Mouse (Mus musculus): ENCODE results near the gene Esr1. TPM values are rescaled to one million over a fixed set of nuclear protein-coding genes. Genes with fewer than 3 reads are reported as not detected.

Gene Esr1
- polyA plus RNA-seq, 1 experiment from 2014 or later, result 0.34 TPM

DNA sequence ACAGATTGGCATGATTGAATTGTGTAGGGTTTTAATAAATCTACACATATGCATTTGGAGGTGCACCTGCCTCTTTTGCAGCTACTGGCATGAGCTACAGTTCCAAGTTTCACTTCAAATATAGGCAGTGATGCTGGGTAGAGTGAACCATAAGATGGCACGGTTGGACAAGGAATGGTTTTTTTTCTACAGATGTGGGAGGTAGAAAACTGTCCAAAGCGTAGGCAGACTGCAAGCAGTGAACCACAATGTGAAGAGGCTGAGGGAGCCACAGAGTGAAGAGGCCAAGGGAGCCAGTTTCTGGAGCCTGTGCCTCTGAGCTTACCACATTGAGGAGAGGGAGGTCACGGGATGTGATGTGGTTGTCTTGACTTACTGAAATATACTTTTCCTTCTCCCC is 238.5 kb downstream of the Esr1 start:
- DNase-seq (ENCODE audit: low spot score) (no peak), ATAC-seq (replicated peaks; ENCODE audit: low FRiP score, low TSS enrichment, low read depth) (no peak)
- 85% methylated on average over 3 of the region's 3 CpGs for WGBS
- H3K9ac ChIP-seq (ENCODE audit: low read length), result no peak overlapping the region
- no peak overlapping the region for H3K27ac ChIP-seq (ENCODE audit: low read depth)
- no peak overlapping the region for H3K4me3 ChIP-seq (ENCODE audit: low read depth, low read length)
- no peaks in the 10 kb centered on the region for H3K36me3 ChIP-seq (ENCODE audit: control insufficient read depth, insufficient read depth, low read length)
- H3K27me3 ChIP-seq (replicated peaks; ENCODE audit: control insufficient read depth, insufficient read depth, low read length), result no peaks in the 10 kb centered on the region
- no peak overlapping the region for H3K4me2 ChIP-seq (ENCODE audit: low read length)
- no peaks in the 10 kb centered on the region for H3K4me1 ChIP-seq (replicated peaks; ENCODE audit: control insufficient read depth, insufficient read depth, low read length)
- H3K9me3 ChIP-seq (ENCODE audit: control insufficient read depth, low read length), result no peaks in the 10 kb centered on the region

DNA sequence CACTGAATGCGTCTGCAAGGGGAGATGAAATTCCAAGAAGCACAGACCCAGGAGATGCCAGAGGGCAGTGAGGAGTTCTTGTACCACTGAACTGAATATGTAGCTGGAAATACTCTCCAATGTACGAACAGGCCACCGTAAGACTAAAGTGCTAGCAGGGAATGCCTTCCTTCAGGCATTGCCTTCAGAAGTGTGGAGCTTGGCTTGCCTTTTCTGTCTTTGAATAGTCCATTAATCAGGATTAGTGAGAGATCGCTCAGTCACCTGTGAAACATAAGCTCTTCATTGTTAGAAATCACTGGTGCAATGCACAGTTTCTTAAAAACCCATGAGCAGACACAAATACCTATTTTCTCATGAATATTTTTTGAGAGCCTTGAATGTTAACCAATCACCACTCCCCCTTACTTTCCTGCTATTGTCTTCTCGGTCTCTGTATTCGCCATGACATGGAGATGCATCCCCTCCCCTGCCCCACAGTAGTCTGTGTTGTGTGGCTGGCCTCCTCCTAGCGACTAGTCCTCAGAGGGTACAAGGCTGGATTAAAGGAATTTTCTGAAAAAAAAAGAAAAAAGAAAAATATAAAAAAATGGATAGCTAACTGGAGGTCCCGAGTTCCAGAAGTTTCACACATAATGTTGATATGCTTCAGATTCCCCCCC is 263.8 kb downstream of the Esr1 start:
- H3K27me3 ChIP-seq (replicated peaks; ENCODE audit: control insufficient read depth, insufficient read depth, low read length), result no peaks in the 10 kb centered on the region
- 85% methylated on average over 8 of the region's 8 CpGs for WGBS

DNA sequence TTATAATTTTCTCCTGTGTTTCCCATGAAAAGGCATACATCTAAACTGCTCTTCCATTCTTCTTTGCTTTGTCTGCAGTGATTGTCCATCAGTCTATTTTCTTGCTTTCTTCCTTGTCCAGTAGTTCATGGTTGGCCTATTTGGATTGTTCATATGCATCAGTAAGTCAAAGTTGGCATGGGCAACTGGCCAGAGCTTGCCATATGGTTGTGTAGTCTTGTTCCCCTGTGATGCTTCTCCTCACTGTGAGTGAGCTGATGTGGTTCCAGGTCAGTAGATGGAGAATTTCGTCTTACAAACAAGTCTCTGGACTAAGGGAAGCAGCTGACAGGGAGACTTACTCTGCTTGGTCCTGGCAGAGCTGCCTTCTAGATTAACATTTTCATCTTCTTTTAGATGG is 270.0 kb downstream of the Esr1 start:
- Histone ChIP-seq H3K36me3 (ENCODE audit: control insufficient read depth, insufficient read depth, low read length) (no peaks in the 10 kb centered on the region), H3K4me3 (ENCODE audit: low read depth, low read length) (no peak overlapping the region), H3K4me1 (replicated peaks; ENCODE audit: control insufficient read depth, insufficient read depth, low read length) (no peaks in the 10 kb centered on the region), H3K4me2 (ENCODE audit: low read length) (no peak overlapping the region), H3K27me3 (replicated peaks; ENCODE audit: control insufficient read depth, insufficient read depth, low read length) (no peaks in the 10 kb centered on the region), H3K9ac (ENCODE audit: low read length) (no peak overlapping the region), H3K27ac (ENCODE audit: low read depth) (no peak overlapping the region), H3K9me3 (ENCODE audit: control insufficient read depth, low read length) (no peaks in the 10 kb centered on the region)
- DNase-seq (ENCODE audit: low spot score) (no peak), ATAC-seq (replicated peaks; ENCODE audit: low FRiP score, low TSS enrichment, low read depth) (no peak)
- 66% methylated on average over 1 of the region's 1 CpGs for WGBS

More for the DNA sequence above, 263.8 kb downstream of the Esr1 start:
- Histone ChIP-seq H3K9ac (ENCODE audit: low read length) (no peak overlapping the region), H3K9me3 (ENCODE audit: control insufficient read depth, low read length) (no peaks in the 10 kb centered on the region), H3K27ac (ENCODE audit: low read depth) (no peak overlapping the region), H3K4me2 (ENCODE audit: low read length) (no peak overlapping the region), H3K36me3 (ENCODE audit: control insufficient read depth, insufficient read depth, low read length) (no peaks in the 10 kb centered on the region), H3K4me1 (replicated peaks; ENCODE audit: control insufficient read depth, insufficient read depth, low read length) (no peaks in the 10 kb centered on the region), H3K4me3 (ENCODE audit: low read depth, low read length) (no peak overlapping the region)
- DNase-seq (ENCODE audit: low spot score) (no peak), ATAC-seq (replicated peaks; ENCODE audit: low FRiP score, low TSS enrichment, low read depth) (no peak)

DNA sequence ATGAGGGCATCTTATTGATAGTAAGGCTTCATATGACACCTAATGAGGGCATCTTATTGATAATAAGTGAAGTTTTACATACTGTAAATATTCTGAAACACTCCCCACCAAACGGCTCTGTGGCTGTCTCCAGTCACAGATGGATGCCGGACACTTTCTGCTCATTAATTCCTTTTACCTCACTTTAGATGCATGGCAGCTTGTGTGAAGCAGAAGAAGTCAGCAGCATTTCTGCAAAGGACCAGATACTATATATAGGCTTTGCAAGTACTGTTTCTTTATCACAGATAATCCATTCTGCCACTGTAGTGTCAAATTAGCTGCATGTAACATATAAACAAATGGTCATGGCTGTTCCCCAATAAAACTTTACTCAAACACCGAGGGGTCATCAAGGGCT is 274.1 kb downstream of the Esr1 start:
- no peak overlapping the region for H3K4me3 ChIP-seq (ENCODE audit: low read depth, low read length)
- H3K4me1 ChIP-seq (replicated peaks; ENCODE audit: control insufficient read depth, insufficient read depth, low read length), result no peaks in the 10 kb centered on the region
- no peak overlapping the region for H3K4me2 ChIP-seq (ENCODE audit: low read length)
- H3K36me3 ChIP-seq (ENCODE audit: control insufficient read depth, insufficient read depth, low read length), result no peaks in the 10 kb centered on the region
- no peaks in the 10 kb centered on the region for H3K9me3 ChIP-seq (ENCODE audit: control insufficient read depth, low read length)
- no peak overlapping the region for H3K27ac ChIP-seq (ENCODE audit: low read depth)
- no peak for DNase-seq (ENCODE audit: low spot score)
- no peak for ATAC-seq (replicated peaks; ENCODE audit: low FRiP score, low TSS enrichment, low read depth)
- 77% methylated on average over 3 of the region's 3 CpGs for WGBS
- no peaks in the 10 kb centered on the region for H3K27me3 ChIP-seq (replicated peaks; ENCODE audit: control insufficient read depth, insufficient read depth, low read length)
- H3K9ac ChIP-seq (ENCODE audit: low read length), result no peak overlapping the region

DNA sequence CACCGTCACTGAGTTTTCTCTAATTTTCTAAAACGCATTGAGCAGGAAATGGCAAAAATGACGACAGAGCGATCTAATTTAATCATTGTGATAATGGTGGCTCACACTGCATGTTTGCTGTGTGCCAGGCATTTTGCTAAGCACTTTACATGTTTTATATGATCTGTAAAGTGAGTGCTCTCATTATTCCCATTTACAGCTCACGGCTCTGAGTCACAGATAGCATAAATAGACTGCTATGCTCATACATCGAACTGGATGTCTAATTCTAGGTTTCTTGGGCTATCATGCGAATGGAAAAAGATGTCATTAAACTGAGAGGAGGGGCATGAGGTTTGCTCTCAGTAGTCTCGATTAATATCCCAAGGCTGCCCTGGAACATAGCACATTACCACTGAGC is 274.6 kb downstream of the Esr1 start:
- H3K4me3 ChIP-seq (ENCODE audit: low read depth, low read length), result no peak overlapping the region
- no peak overlapping the region for H3K9ac ChIP-seq (ENCODE audit: low read length)
- H3K4me2 ChIP-seq (ENCODE audit: low read length), result no peak overlapping the region
- DNase-seq (ENCODE audit: low spot score) (no peak), ATAC-seq (replicated peaks; ENCODE audit: low FRiP score, low TSS enrichment, low read depth) (no peak)
- no peaks in the 10 kb centered on the region for H3K36me3 ChIP-seq (ENCODE audit: control insufficient read depth, insufficient read depth, low read length)
- H3K27ac ChIP-seq (ENCODE audit: low read depth), result no peak overlapping the region
- WGBS, result 84% methylated on average over 8 of the region's 8 CpGs
- no peaks in the 10 kb centered on the region for H3K9me3 ChIP-seq (ENCODE audit: control insufficient read depth, low read length)
- H3K27me3 ChIP-seq (replicated peaks; ENCODE audit: control insufficient read depth, insufficient read depth, low read length), result no peaks in the 10 kb centered on the region
- H3K4me1 ChIP-seq (replicated peaks; ENCODE audit: control insufficient read depth, insufficient read depth, low read length), result no peaks in the 10 kb centered on the region

DNA sequence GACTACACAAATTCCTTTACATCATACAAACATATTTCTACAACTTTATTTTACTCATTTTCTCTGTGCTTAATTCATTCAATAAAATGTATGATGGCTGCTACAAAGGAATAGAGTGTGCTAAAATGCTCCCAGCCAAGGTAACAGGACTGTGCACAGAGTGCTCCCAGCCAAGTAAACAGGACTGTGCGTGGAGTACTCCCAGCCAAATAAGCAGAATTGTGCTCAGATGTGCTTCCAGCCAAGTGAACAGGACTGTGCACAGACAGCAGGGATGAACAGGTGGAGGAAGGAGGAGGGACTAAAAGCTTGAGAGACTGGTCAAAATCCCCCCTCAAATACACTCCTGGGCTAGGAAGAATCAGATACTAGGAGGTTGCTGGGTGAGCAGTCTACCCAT is 282.1 kb downstream of the Esr1 start:
- 56% methylated on average over 1 of the region's 1 CpGs for WGBS
- no peaks in the 10 kb centered on the region for H3K36me3 ChIP-seq (ENCODE audit: control insufficient read depth, insufficient read depth, low read length)

DNA sequence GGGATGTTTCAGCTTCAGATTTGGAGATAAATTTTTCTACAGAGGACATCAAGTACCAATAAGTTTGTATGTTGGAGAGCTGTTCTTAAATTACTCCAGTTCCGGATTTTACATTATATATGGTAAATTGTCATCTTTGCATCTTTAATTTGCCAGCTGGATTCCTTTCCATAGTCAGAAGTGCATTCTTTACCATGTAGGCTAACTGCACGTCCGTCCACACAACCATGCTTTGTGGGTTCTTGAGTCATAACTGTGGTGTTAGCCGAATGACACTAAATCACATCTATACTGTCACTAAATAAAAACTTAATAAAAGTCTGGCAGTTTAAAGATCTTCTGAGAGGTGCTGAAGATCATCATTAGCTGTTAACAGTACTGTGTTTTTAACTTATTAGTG is 286.4 kb downstream of the Esr1 start:
- Histone ChIP-seq H3K4me1 (replicated peaks; ENCODE audit: control insufficient read depth, insufficient read depth, low read length) (0 out of 2 replicates have a peak, but pooled peaks cover 5% of the 10 kb centered on the region), H3K4me2 (ENCODE audit: low read length) (no peak overlapping the region), H3K9ac (ENCODE audit: low read length) (no peak overlapping the region), H3K36me3 (ENCODE audit: control insufficient read depth, insufficient read depth, low read length) (no peaks in the 10 kb centered on the region), H3K9me3 (ENCODE audit: control insufficient read depth, low read length) (no peaks in the 10 kb centered on the region), H3K27ac (ENCODE audit: low read depth) (no peak overlapping the region), H3K27me3 (replicated peaks; ENCODE audit: control insufficient read depth, insufficient read depth, low read length) (no peaks in the 10 kb centered on the region), H3K4me3 (ENCODE audit: low read depth, low read length) (no peak overlapping the region)
- WGBS, result 70% methylated on average over 4 of the region's 4 CpGs
- ATAC-seq (replicated peaks; ENCODE audit: low FRiP score, low TSS enrichment, low read depth) (no peak), DNase-seq (ENCODE audit: low spot score) (no peak)

More for the DNA sequence above, 282.1 kb downstream of the Esr1 start:
- no peaks in the 10 kb centered on the region for H3K4me1 ChIP-seq (replicated peaks; ENCODE audit: control insufficient read depth, insufficient read depth, low read length)
- DNase-seq (ENCODE audit: low spot score) (no peak), ATAC-seq (replicated peaks; ENCODE audit: low FRiP score, low TSS enrichment, low read depth) (no peak)
- H3K27ac ChIP-seq (ENCODE audit: low read depth), result no peak overlapping the region
- H3K9ac ChIP-seq (ENCODE audit: low read length), result no peak overlapping the region
- no peaks in the 10 kb centered on the region for H3K9me3 ChIP-seq (ENCODE audit: control insufficient read depth, low read length)
- no peak overlapping the region for H3K4me3 ChIP-seq (ENCODE audit: low read depth, low read length)
- no peak overlapping the region for H3K4me2 ChIP-seq (ENCODE audit: low read length)
- no peaks in the 10 kb centered on the region for H3K27me3 ChIP-seq (replicated peaks; ENCODE audit: control insufficient read depth, insufficient read depth, low read length)

DNA sequence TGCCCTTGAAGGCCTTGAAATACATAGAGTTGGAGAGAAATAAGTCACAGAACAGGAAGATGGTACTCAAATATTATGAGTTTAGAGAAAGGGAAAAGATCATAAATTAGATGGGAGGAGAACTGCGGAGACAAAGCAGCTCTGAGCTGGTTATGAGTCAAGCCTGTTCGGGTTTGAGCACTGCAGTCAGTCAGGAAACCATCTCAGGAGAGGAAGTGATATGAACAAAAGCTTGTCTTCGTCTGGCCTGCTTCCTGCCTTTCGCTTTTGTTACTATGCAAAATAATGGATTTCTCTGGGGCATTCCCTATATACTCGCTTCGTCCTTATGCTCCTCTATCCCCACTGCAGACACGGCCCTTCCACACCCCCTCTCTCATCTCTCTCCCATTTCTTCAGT is 288.9 kb downstream of the Esr1 start:
- no peaks in the 10 kb centered on the region for H3K27me3 ChIP-seq (replicated peaks; ENCODE audit: control insufficient read depth, insufficient read depth, low read length)
- H3K27ac ChIP-seq (ENCODE audit: low read depth), result no peak overlapping the region
- no peaks in the 10 kb centered on the region for H3K9me3 ChIP-seq (ENCODE audit: control insufficient read depth, low read length)
- H3K9ac ChIP-seq (ENCODE audit: low read length), result no peak overlapping the region
- WGBS, result 50% methylated on average over 7 of the region's 7 CpGs
- DNase-seq (ENCODE audit: low spot score), result no peak
- H3K36me3 ChIP-seq (ENCODE audit: control insufficient read depth, insufficient read depth, low read length), result no peaks in the 10 kb centered on the region
- H3K4me3 ChIP-seq (ENCODE audit: low read depth, low read length), result no peak overlapping the region
- H3K4me1 ChIP-seq (replicated peaks; ENCODE audit: control insufficient read depth, insufficient read depth, low read length), result 0 out of 2 replicates have a peak, but pooled peaks cover 5% of the 10 kb centered on the region
- ATAC-seq (replicated peaks; ENCODE audit: low FRiP score, low TSS enrichment, low read depth), result no peak
- no peak overlapping the region for H3K4me2 ChIP-seq (ENCODE audit: low read length)

DNA sequence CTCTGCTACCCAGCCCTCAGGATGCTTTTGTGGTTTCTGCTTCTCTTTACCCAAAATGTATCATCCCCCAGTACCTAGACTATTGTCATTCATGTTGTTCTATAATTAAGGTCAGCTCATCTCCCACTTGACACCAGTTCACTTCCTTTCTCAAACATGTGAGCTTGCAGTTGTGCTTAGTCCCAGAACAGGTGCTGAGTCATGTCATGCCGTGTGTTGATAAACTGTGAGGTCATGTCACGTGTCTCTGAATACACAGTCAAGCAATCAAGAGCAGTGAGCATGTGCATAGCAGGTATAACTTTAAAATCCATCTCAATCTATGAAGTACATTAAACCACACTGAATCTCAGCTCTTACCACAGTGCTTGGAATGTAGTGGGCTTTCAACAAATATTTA is 297.9 kb downstream of the Esr1 start:
- no peak for DNase-seq (ENCODE audit: low spot score)
- Histone ChIP-seq H3K9me3 (ENCODE audit: control insufficient read depth, low read length) (no peaks in the 10 kb centered on the region), H3K4me3 (ENCODE audit: low read depth, low read length) (no peak overlapping the region), H3K9ac (ENCODE audit: low read length) (no peak overlapping the region), H3K36me3 (ENCODE audit: control insufficient read depth, insufficient read depth, low read length) (no peaks in the 10 kb centered on the region), H3K27ac (ENCODE audit: low read depth) (no peak overlapping the region), H3K27me3 (replicated peaks; ENCODE audit: control insufficient read depth, insufficient read depth, low read length) (no peaks in the 10 kb centered on the region), H3K4me1 (replicated peaks; ENCODE audit: control insufficient read depth, insufficient read depth, low read length) (no peaks in the 10 kb centered on the region), H3K4me2 (ENCODE audit: low read length) (no peak overlapping the region)
- WGBS, result 74% methylated on average over 2 of the region's 2 CpGs
- no peak for ATAC-seq (replicated peaks; ENCODE audit: low FRiP score, low TSS enrichment, low read depth)
